Mouse (Mus musculus) gastrocnemius, postnatal 25 days (tissue): ENCODE measurements at regions not wholly inside any gene's neighbourhood (a gene's known extent, or its start where the extent isn't known, plus 50 kb on each side); places are given as distances from the start of the nearest gene placed in this dataset.

ENCODE experiments used
- DNase-seq: peaks from one replicate; pipeline ENCODE4 v3.0.0; 2022

DNA sequence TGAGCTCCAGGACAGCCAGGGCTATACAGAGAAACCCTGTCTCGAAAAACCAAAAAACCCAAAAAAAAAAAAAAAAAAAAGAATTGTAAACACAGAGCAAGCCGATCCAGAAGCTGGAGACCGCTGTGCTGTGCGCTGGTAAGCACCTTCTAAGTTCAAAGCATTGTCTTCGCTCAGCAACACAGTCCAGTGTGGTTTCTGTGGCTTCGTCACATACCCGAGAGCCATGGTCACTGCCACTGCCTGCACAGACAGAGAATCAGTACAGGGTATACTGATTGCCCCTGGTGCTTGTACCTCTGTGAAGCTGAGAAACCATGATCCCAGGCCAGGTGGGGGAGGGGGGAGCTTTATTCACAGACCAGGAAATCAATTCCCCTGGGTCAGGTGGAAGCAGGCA, 51.6 kb upstream of the Foxq1 start:
- DNase-seq: no peak

DNA sequence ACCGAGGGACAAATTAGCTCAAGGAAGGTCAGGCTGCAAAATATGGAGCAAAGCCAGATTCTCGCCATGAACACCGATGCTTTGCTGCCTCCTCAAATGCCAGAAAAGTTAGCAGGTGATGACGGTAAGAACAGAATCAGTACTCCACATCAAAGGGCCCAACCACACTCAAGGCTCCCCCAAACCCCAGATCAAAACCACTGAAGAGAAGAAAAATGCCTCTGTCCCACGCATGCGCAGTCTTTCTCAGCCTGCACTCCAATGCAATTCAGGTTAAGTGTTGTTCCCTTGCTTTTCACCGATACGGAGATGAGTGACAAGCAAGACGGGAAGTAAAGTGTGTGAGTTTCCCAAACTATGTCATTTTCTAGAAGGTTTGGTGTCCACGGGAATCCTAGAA, 50.5 kb upstream of the Foxq1 start:
- DNase-seq: no peak
